Mouse (Mus musculus) heart, embryonic 13.5 days (tissue): ENCODE results near the gene Prdx2. TPM values are rescaled to one million over a fixed set of nuclear protein-coding genes. Genes with fewer than 3 reads are reported as not detected.
A peak's percentile ranks its signal among the peaks of the same experiment; 100 is the strongest.

Experiments
- ATAC-seq: fragments of 200-750 bp; cut with Nextera tagmentation; 2 replicates; pipeline ENCODE4 v1.8.0; 2017; ENCODE audit warnings: moderate TSS enrichment; ENCODE audit not compliant: insufficient number of reproducible peaks, low FRiP score, low TSS enrichment; ENCODE audit errors: extremely low read depth
- H3K27ac ChIP-seq: fragments of 300-500 bp; sonication (generic); replicated peaks from 2 replicates; pipeline ENCODE4 v1.5.1; 2015; ENCODE audit warnings: moderate library complexity, mild to moderate bottlenecking, inconsistent platforms
- H3K27me3 ChIP-seq: fragments of 300-500 bp; sonication (generic); replicated peaks from 2 replicates; pipeline ENCODE4 v1.6.1; 2015; ENCODE audit warnings: mild to moderate bottlenecking, inconsistent platforms
- H3K36me3 ChIP-seq: fragments of 300-500 bp; sonication (generic); 2 replicates; pipeline ENCODE4 v1.6.1; 2015; ENCODE audit warnings: mild to moderate bottlenecking, inconsistent platforms
- H3K4me1 ChIP-seq: fragments of 300-500 bp; sonication (generic); 2 replicates; pipeline ENCODE4 v1.6.1; 2015; ENCODE audit warnings: inconsistent platforms
- H3K4me2 ChIP-seq: fragments of 300-500 bp; sonication (generic); 2 replicates; pipeline ENCODE4 v1.6.1; 2015; ENCODE audit warnings: inconsistent platforms, mild to moderate bottlenecking, moderate library complexity
- H3K4me3 ChIP-seq: fragments of 300-500 bp; sonication (generic); 2 replicates; pipeline ENCODE4 v1.5.1; 2015; ENCODE audit warnings: moderate library complexity, mild to moderate bottlenecking, inconsistent platforms
- H3K9ac ChIP-seq: fragments of 300-500 bp; sonication (generic); 2 replicates; pipeline ENCODE4 v1.6.1; 2015; ENCODE audit warnings: inconsistent platforms, mild to moderate bottlenecking, moderate library complexity
- H3K9me3 ChIP-seq: fragments of 300-500 bp; sonication (generic); 2 replicates; pipeline ENCODE4 v1.6.1; 2016; ENCODE audit warnings: inconsistent platforms
- WGBS: fragments of 180-500 bp; shearing (Covaris S2); methylation state at CpG from one replicate; pipeline ENCODE4 v1.1.7; 2015; ENCODE audit warnings: mixed read lengths; 5-methylcytosine and 5-hydroxymethylcytosine counted together
- polyA plus RNA-seq: library from polyadenylated mRNA; unstranded; fragments of >200 nt; fragmentation: Nextera tagmentation; extraction: Ambion mirVana; gene quantifications from 2 replicates; pipeline ENCODE4 v1.2.1, GENCODE M21; 2015

Prdx2 gene
- 733 and 747 TPM in 2 replicates for polyA plus RNA-seq

DNA sequence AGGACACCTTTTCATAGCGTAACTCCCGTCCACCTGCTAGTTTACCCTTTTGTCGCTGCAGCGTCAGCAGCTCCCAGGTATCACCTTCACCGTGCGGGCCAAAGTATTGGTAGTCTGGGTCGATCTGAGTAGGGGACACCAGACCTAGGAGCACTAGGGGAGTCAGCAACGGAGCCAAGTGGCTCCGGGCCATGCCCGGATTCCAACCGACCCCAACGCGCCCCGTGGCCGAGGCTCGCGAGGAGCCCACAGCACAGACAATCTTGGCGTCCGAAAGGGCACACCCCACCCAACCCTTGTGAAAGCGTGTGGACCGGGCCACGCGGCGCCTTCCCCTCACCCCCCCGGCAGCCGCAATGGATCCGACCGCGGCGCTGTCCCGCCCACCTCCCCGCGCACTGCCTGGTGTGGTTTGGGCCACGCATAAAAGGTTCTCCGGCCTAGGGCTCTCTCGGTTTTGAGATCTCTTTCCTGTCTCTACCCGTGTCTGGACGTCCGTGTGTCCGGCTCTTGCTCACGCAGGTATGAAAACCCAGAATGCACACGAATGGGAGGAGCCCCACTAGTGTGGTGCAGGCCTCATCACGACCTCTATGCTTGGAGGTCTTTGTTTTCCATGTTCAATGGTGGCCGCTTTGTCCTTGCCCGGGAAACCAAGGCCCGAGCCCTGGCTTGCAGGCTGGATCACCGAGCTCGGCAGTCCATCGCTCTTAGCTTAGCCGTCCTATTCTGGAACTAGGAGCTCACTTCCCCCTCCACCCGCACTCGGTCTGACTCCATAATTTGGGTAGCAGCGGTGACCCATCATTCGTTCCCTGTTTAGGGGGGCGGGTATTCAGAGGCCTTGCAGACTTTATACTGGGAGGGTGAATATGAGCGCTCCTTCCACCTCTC is at the start of gene Prdx2, which contains the start of the genes Gm49661 and Rnaseh2a:
TSS of gene Prdx2 (plus strand) at position 347 of the 894 bp plus-strand sequence.
TSS of gene Gm49661 (minus strand) at position 193 of the 894 bp plus-strand sequence.
TSS of gene Rnaseh2a (minus strand) at position 527 of the 894 bp plus-strand sequence.
- ATAC-seq, result peak; percentile 70
- Histone ChIP-seq H3K4me2 (peak within 1 kb of the TSS; percentile 99), H3K9me3 (no peaks in the 10 kb centered on the region), H3K27me3 (no peaks in the 10 kb centered on the region), H3K27ac (peak within 1 kb of the TSS; percentile 88), H3K4me3 (peak within 1 kb of the TSS; percentile 67), H3K9ac (peak within 1 kb of the TSS; percentile 90), H3K4me1 (peaks cover 48% of the 10 kb centered on the region), H3K36me3 (peaks cover 39% of the 10 kb centered on the region)
- under 1% methylated on average over 56 of the region's 56 CpGs for WGBS

DNA sequence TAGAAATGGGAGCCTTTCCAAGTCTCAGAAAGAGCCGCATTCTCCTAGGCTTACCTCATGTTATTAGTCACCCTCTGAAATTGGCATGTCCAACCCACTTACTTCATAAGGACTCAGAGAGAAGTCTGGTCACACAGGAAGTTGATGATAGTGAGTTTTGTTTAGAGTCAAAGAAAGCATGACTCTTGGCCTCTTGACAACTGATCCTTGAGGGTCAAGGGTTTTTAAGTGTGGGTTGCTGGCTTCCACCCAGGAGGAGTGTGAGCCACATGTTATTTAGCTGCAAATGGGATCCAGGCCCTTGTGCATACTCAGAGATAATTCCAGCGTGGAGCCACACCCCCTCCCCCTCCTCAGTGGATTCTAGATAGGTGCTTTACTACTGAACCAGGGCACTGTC is 47.8 kb upstream of the Prdx2 start:
- H3K4me3 ChIP-seq, result no peak overlapping the region
- H3K27me3 ChIP-seq, result peaks cover 84% of the 10 kb centered on the region
- 30% methylated on average over 2 of the region's 2 CpGs for WGBS
- H3K27ac ChIP-seq, result no peak overlapping the region
- no peak overlapping the region for H3K9ac ChIP-seq
- H3K36me3 ChIP-seq, result no peaks in the 10 kb centered on the region
- ATAC-seq, result no peak
- H3K4me2 ChIP-seq, result no peak overlapping the region
- H3K4me1 ChIP-seq, result peaks cover 11% of the 10 kb centered on the region
- no peaks in the 10 kb centered on the region for H3K9me3 ChIP-seq

DNA sequence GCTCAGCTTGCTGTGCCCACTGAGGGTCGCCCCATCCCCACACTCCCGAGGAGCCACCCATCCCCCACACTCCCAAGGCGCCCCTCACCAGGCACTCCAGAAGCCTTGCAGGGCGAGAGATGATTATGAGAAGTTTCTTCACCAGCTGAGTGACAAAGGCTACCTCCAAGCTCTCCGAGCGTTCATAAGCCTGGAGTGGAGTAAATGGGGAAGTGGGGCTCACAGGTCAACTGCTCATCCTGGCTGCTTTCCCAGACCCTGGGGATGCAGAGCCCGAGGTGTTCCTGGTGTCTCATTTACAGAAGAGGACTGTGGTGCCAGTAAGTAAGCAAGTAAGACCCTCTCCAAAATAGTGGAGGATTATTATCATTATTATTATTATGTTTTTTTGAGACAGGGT is 43.8 kb upstream of the Prdx2 start:
- Histone ChIP-seq H3K9me3 (no peaks in the 10 kb centered on the region), H3K36me3 (no peaks in the 10 kb centered on the region), H3K27ac (no peak overlapping the region), H3K4me1 (peaks cover 16% of the 10 kb centered on the region), H3K4me2 (no peak overlapping the region), H3K27me3 (peaks cover 80% of the 10 kb centered on the region), H3K4me3 (no peak overlapping the region), H3K9ac (no peak overlapping the region)
- WGBS, result 55% methylated on average over 7 of the region's 7 CpGs
- no peak for ATAC-seq

DNA sequence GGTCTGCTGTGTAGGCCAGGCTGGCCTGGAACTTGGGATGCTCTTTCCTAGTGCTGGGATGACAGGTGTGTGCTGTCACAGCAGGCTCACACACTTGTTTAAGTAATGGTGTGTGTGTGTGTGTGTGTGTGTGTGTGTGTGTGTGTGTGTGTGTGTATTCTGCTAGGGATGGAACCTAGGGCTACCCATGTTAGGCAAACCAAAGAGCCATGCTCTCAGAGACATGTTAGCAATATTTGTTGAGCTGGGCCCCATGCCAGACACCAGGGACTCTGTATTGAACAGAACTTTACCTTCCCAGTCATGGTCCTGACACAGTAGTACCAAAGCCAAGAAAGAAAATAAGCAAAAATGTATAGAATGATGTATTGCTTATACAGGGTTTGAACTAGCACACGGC is 41.9 kb upstream of the Prdx2 start:
- Histone ChIP-seq H3K4me1 (peaks cover 9% of the 10 kb centered on the region; the same call in 1 of the 2 replicates), H3K36me3 (no peaks in the 10 kb centered on the region), H3K9me3 (no peaks in the 10 kb centered on the region), H3K4me2 (no peak overlapping the region), H3K9ac (no peak overlapping the region), H3K27ac (no peak overlapping the region), H3K4me3 (no peak overlapping the region), H3K27me3 (peaks cover 88% of the 10 kb centered on the region)
- ATAC-seq, result no peak
- 59% methylated on average over 1 of the region's 1 CpGs for WGBS

GRCm38 (mm10) chr8:84928456-84929306 is 40.7 kb upstream of the Prdx2 start:
- no peaks in the 10 kb centered on the region for H3K36me3 ChIP-seq
- peak overlapping the region; percentile 42 for H3K4me3 ChIP-seq
- no peaks in the 10 kb centered on the region for H3K9me3 ChIP-seq
- WGBS, result 4% methylated on average over 51 of the region's 52 CpGs
- H3K27me3 ChIP-seq, result peaks cover 89% of the 10 kb centered on the region
- peak; percentile 60; the same call in 1 of the 2 replicates for ATAC-seq
- peak overlapping the region; percentile 70 for H3K4me2 ChIP-seq
- peaks cover 9% of the 10 kb centered on the region; the same call in 1 of the 2 replicates for H3K4me1 ChIP-seq
- peak overlapping the region; percentile 40; the same call in 1 of the 2 replicates for H3K9ac ChIP-seq
- no peak overlapping the region for H3K27ac ChIP-seq

DNA sequence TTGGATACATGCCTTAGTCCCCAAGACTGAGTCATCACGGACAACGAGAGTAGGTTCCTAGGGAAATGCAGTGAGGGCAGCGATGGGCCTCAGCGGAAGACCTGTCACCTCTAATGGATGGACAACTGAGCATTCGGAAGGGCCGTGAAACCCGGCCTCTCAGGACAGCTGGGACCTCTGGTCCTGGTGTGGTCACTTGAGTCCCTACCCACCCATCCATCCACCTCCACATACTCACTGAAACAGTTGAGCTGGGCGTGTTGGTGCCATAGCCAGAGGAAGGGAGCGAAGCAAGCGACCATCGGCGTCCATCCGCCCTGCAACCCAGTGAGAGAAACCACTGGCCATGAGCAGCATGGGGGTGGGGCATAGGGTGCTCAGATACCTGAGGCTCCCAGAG is 38.8 kb upstream of the Prdx2 start:
- Histone ChIP-seq H3K9ac (no peak overlapping the region), H3K36me3 (no peaks in the 10 kb centered on the region), H3K4me2 (no peak overlapping the region), H3K27me3 (peaks cover 89% of the 10 kb centered on the region), H3K27ac (no peak overlapping the region), H3K9me3 (no peaks in the 10 kb centered on the region), H3K4me1 (peaks cover 19% of the 10 kb centered on the region), H3K4me3 (no peak overlapping the region)
- ATAC-seq, result no peak
- WGBS, result 80% methylated on average over 13 of the region's 13 CpGs

DNA sequence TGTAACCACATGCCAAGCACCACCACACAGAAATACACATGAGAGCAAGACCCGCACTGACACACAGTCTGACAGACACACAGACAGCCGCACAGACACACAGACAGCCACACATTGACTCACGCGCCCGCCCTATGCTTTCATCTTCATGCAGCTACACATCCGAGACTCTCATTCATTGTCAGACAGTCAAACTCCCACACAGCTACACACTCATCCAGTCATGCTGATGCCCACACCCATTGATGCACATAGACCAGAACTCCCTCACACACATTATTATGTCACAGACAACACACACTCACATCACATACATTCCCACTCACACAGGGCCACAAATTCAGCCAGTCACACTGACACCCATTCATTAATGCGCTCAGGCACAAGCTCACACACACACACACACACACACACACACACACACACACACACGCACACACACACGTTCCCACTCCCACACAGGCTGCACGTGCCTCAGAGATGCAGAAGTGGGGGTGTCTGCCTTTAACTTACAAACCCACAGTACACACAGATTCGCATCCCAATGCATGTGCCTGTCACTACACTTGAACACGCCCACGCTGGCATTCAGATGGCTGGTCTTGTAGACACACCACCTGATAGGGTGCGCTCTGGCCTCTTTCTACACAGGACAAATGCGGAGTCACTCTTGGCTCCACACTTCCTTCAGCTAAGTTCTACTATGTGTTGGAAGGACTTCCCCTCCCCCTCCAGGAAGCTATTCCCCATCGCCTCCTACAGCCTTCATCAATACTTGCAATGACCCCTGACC is 35.4 kb upstream of the Prdx2 start:
- no peak overlapping the region for H3K4me2 ChIP-seq
- H3K9me3 ChIP-seq, result no peaks in the 10 kb centered on the region
- no peak overlapping the region for H3K9ac ChIP-seq
- peaks cover 96% of the 10 kb centered on the region for H3K27me3 ChIP-seq
- 76% methylated on average over 16 of the region's 16 CpGs for WGBS
- no peak overlapping the region for H3K4me3 ChIP-seq
- H3K36me3 ChIP-seq, result no peaks in the 10 kb centered on the region
- peaks cover 20% of the 10 kb centered on the region for H3K4me1 ChIP-seq
- no peak overlapping the region for H3K27ac ChIP-seq
- no peak for ATAC-seq

GRCm38 (mm10) chr8:84934860-84935259 is 34.5 kb upstream of the Prdx2 start:
- no peak for ATAC-seq
- Histone ChIP-seq H3K4me2 (no peak overlapping the region), H3K9ac (no peak overlapping the region), H3K36me3 (no peaks in the 10 kb centered on the region), H3K27ac (no peak overlapping the region), H3K9me3 (no peaks in the 10 kb centered on the region), H3K4me1 (peaks cover 17% of the 10 kb centered on the region), H3K27me3 (peaks cover 96% of the 10 kb centered on the region), H3K4me3 (no peak overlapping the region)
- 2% methylated on average over 15 of the region's 15 CpGs for WGBS

GRCm38 (mm10) chr8:84935489-84935888 is 33.9 kb upstream of the Prdx2 start:
- H3K9ac ChIP-seq, result no peak overlapping the region
- peaks cover 17% of the 10 kb centered on the region for H3K4me1 ChIP-seq
- H3K4me3 ChIP-seq, result no peak overlapping the region
- no peak overlapping the region for H3K4me2 ChIP-seq
- no peak overlapping the region for H3K27ac ChIP-seq
- no peaks in the 10 kb centered on the region for H3K36me3 ChIP-seq
- WGBS, result 6% methylated on average over 14 of the region's 14 CpGs
- no peak for ATAC-seq
- no peaks in the 10 kb centered on the region for H3K9me3 ChIP-seq
- peaks cover 95% of the 10 kb centered on the region for H3K27me3 ChIP-seq

GRCm38 (mm10) chr8:84936041-84936961 is 33.1 kb upstream of the Prdx2 start:
- H3K9me3 ChIP-seq, result no peaks in the 10 kb centered on the region
- peaks cover 95% of the 10 kb centered on the region for H3K27me3 ChIP-seq
- peak overlapping the region; percentile 52 for H3K4me3 ChIP-seq
- 25% methylated on average over 23 of the region's 23 CpGs for WGBS
- no peaks in the 10 kb centered on the region for H3K36me3 ChIP-seq
- ATAC-seq, result no peak
- H3K9ac ChIP-seq, result peak overlapping the region; percentile 65; the same call in 1 of the 2 replicates
- peaks cover 17% of the 10 kb centered on the region for H3K4me1 ChIP-seq
- no peak overlapping the region for H3K27ac ChIP-seq
- peak overlapping the region; percentile 73 for H3K4me2 ChIP-seq
